Mouse (Mus musculus) liver, adult 2 months (tissue): Measurements from ENCODE around the gene Dcaf8. TPM values are rescaled to one million over a fixed set of nuclear protein-coding genes. Genes with fewer than 3 reads are reported as not detected.

Experiments
- DNase-seq: peaks from one replicate; pipeline ENCODE4 v3.0.0-alpha.2; 2011; ENCODE audit warnings: low read depth, low spot score; ENCODE audit errors: extremely low read depth
- H3K27ac ChIP-seq: fragments of 200-500 bp; replicated peaks from 2 replicates; pipeline ENCODE4 v1.5.1; 2012; ENCODE audit warnings: low read depth, mild to moderate bottlenecking, control low read depth, inconsistent platforms, low read length; ENCODE audit not compliant: insufficient read depth
- H3K27me3 ChIP-seq: fragments of 200-500 bp; 2 replicates; pipeline ENCODE4 v1.6.1; 2012; ENCODE audit warnings: mild to moderate bottlenecking, moderate library complexity, low read length, inconsistent platforms; ENCODE audit not compliant: control insufficient read depth, insufficient read depth
- H3K36me3 ChIP-seq: fragments of 200-500 bp; 2 replicates; pipeline ENCODE4 v1.6.1; 2012; ENCODE audit warnings: low read length, inconsistent platforms; ENCODE audit not compliant: control insufficient read depth, insufficient read depth
- H3K4me1 ChIP-seq: fragments of 200-500 bp; 2 replicates; pipeline ENCODE4 v1.6.1; 2011; ENCODE audit warnings: low read length; ENCODE audit not compliant: control insufficient read depth, insufficient read depth
- H3K4me3 ChIP-seq: fragments of 200-500 bp; 2 replicates; pipeline ENCODE4 v1.5.1; 2011; ENCODE audit warnings: low read depth, mild to moderate bottlenecking, control low read depth, low read length, moderate library complexity; ENCODE audit not compliant: insufficient read depth
- H3K79me2 ChIP-seq: fragments of 200-500 bp; 2 replicates; pipeline ENCODE4 v1.6.1; 2012; ENCODE audit warnings: inconsistent platforms, mild to moderate bottlenecking, low read length, moderate library complexity; ENCODE audit not compliant: control insufficient read depth, insufficient read depth
- H3K9ac ChIP-seq: fragments of 200-500 bp; 2 replicates; pipeline ENCODE4 v1.6.1; 2012; ENCODE audit warnings: low read depth, mild to moderate bottlenecking, control low read depth, inconsistent platforms, low read length
- CTCF ChIP-seq: fragments of 200-500 bp; IDR thresholded peaks from 2 replicates; pipeline ENCODE4 v1.5.1; 2011; ENCODE audit warnings: low read depth, low read length, control low read depth
- POLR2A ChIP-seq: fragments of 200-500 bp; IDR thresholded peaks from 2 replicates; pipeline ENCODE4 v1.6.1; 2011; ENCODE audit warnings: low read length, control low read depth; ENCODE audit not compliant: insufficient read depth; ENCODE audit errors: extremely low read depth
- WGBS: fragments of 180-500 bp; shearing (Covaris S2); methylation state at CpG from one replicate; pipeline ENCODE4 v1.1.7; 2018; 5-methylcytosine and 5-hydroxymethylcytosine counted together
- polyA plus RNA-seq: library from polyadenylated mRNA; depleted of rRNA; stranded (reverse); fragments of >200 nt; gene quantifications from 2 replicates; pipeline ENCODE4 v1.2.3, GENCODE M21; 2012
- total RNA-seq: library from RNA; depleted of rRNA; stranded (reverse); fragments of >200 nt; gene quantifications from 2 replicates; pipeline ENCODE4 v1.2.3, GENCODE M21; 2014

Dcaf8 gene
- total and polyA plus RNA-seq, 2 experiments = 54.1 to 92.7 TPM

DNA sequence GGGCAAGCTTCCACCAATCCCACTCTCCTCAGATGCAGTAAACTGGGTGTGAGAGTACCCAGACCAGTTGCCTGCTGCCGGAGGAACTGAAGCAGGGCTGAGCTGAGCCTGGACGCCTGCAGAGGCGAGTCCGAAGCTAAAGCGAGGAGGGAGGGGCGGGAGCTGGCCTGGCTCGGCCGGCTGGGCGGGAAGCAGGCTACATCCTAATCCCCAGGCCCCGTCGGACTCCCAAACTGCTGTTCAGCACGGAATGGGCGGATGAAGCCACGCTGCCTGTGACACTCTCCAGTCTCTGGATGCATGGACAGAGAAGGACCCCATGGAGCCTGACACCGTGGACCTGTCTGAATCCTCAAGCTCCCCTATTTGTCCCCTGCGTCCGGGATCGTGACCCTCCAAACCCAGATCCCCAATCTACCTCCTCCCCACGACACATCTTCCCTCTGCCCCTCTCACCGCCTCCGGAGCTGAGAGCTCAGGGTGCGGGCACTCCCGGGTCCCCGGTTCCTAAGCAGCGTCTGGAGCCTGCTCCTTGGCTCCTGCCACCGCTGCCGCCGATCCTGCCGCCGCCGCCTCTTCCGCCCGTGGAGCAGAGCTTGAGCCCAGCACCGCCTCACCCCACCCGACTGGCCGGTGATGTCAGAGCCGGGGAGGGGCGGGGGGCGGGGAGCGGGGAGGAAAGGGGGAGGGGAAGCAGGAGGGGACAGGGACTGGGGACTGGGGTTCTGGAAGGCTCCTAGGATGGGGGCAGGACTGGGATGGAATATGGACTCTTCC lies 58.4 kb downstream of the Dcaf8 start, which contains the start of gene Pea15a:
Gene Pea15a, minus strand, starts transcription at position 664 of the 777 bp plus-strand sequence.
- H3K27ac ChIP-seq = peak within 1 kb of the TSS; percentile 34
- no peaks in the 10 kb centered on the region for H3K36me3 ChIP-seq
- H3K79me2 ChIP-seq = no peaks in the 10 kb centered on the region
- no peaks in the 10 kb centered on the region for H3K27me3 ChIP-seq
- 1% methylated on average over 39 of the region's 40 CpGs for WGBS
- peak; percentile 22 for DNase-seq
- peak within 1 kb of the TSS; percentile 68 for H3K4me3 ChIP-seq
- H3K9ac ChIP-seq = peak within 1 kb of the TSS; percentile 81
- H3K4me1 ChIP-seq = peaks cover 11% of the 10 kb centered on the region; the same call in 1 of the 2 replicates
- TF ChIP-seq CTCF (no peak), POLR2A (0 out of 2 replicates have a peak, but pooled peaks have one; percentile 44)

DNA sequence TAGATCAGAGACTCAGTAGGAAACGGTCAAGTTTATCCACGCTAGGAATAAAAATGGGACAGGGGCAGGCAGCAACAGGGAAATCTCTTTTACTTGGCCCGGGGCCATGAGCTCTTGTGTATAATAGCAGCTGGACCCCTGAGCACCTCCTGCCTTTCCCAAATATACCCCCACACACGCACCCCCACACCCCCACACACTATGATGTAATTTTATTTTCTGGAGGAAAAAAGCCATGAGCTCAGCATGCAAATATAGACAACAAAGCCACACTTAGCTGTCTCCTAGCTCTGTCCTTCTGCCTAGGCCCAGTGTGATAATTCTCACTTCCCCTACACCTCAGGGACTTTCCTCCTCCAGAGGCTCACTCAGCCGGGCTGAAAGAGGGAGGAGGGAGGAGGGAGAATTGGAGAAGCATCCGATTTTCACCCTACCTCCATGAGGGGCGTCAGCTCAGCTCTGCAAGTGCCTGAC lies 59.3 kb downstream of the Dcaf8 start:
- no peak for TF ChIP-seq POLR2A
- no peak for TF ChIP-seq CTCF
- Histone ChIP-seq H3K36me3 (no peaks in the 10 kb centered on the region), H3K27ac (0 out of 2 replicates have a peak overlapping the region, but pooled peaks have one; percentile 22), H3K27me3 (no peaks in the 10 kb centered on the region), H3K4me1 (peaks cover 8% of the 10 kb centered on the region; the same call in 1 of the 2 replicates), H3K4me3 (no peak overlapping the region), H3K79me2 (no peaks in the 10 kb centered on the region), H3K9ac (no peak overlapping the region)
- no peak for DNase-seq
- WGBS = 36% methylated on average over 7 of the region's 7 CpGs

DNA sequence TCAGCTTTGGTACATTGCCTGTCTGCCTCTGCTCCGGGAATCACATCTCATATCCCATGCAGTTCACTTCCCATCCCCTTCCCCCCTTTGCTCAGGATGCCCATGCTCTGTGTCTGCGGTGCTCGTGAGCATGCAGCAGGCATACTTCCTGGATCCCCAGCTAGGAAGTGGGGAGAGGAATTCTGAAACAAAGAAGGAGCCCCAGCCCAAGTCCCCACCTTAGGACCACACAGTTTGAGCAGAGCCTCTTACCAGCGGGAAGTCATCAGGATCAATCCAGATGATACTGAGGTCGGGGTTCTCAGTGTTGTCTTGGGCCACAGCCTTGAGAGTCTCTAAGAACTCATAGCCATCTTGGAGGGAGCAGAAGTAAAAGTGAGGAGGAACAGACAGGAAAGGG lies 64.9 kb downstream of the Dcaf8 start:
- no peak overlapping the region for H3K27ac ChIP-seq
- no peak overlapping the region for H3K4me3 ChIP-seq
- no peak for DNase-seq
- H3K4me1 ChIP-seq = 0 out of 2 replicates have a peak, but pooled peaks cover 5% of the 10 kb centered on the region
- H3K79me2 ChIP-seq = no peaks in the 10 kb centered on the region
- no peaks in the 10 kb centered on the region for H3K36me3 ChIP-seq
- no peak overlapping the region for H3K9ac ChIP-seq
- TF ChIP-seq POLR2A (no peak), CTCF (no peak)
- no peaks in the 10 kb centered on the region for H3K27me3 ChIP-seq
- WGBS = 79% methylated on average over 5 of the region's 5 CpGs

DNA sequence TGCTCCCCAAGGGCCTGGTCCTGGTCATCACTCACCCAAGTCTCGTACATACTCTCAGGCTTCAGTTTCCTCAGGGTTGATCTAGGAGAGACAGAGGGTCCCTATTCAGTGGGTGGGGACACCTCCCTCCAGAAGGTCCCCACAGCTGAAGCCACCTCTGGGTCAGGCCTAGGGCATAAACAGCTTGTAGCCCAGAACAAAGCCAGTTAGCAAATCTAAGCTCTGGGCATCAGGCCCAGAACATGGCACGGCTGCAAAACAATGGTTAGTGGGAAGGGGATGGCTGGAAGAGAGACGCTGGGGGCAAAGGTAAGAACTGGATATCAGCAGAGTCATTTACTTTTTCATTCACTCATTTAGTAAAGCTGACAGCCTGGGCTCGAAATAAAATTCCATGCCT lies 65.9 kb downstream of the Dcaf8 start:
- Histone ChIP-seq H3K79me2 (no peaks in the 10 kb centered on the region), H3K27me3 (no peaks in the 10 kb centered on the region), H3K27ac (no peak overlapping the region), H3K4me1 (0 out of 2 replicates have a peak, but pooled peaks cover 5% of the 10 kb centered on the region), H3K9ac (no peak overlapping the region), H3K4me3 (no peak overlapping the region), H3K36me3 (no peaks in the 10 kb centered on the region)
- no peak for DNase-seq
- TF ChIP-seq POLR2A (no peak), CTCF (no peak)
- WGBS = 61% methylated on average over 4 of the region's 4 CpGs

DNA sequence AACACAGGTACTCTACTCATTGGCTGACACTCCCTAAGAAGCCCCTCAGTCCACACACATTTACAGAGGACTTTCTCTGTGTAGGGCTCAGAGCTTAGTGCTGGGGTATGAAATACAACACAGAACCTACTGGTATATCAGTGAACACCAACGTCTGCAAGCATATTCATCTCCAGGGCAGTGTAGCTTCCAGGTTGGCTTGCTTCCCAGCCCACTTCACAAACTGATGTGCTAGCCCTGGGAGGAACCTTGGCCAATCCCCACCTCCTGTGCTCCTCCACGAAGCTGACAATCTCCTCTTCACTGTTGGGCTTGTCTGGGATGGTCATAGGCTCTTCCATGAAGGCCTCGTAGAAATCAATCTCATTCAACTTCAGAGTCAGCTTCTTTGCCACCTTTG lies 66.9 kb downstream of the Dcaf8 start:
- H3K4me3 ChIP-seq = no peak overlapping the region
- TF ChIP-seq POLR2A (no peak), CTCF (no peak)
- DNase-seq = no peak
- WGBS = 47% methylated on average over 3 of the region's 3 CpGs
- H3K79me2 ChIP-seq = no peaks in the 10 kb centered on the region
- H3K4me1 ChIP-seq = 0 out of 2 replicates have a peak, but pooled peaks cover 5% of the 10 kb centered on the region
- H3K27me3 ChIP-seq = no peaks in the 10 kb centered on the region
- H3K36me3 ChIP-seq = no peaks in the 10 kb centered on the region
- H3K27ac ChIP-seq = no peak overlapping the region
- H3K9ac ChIP-seq = no peak overlapping the region

DNA sequence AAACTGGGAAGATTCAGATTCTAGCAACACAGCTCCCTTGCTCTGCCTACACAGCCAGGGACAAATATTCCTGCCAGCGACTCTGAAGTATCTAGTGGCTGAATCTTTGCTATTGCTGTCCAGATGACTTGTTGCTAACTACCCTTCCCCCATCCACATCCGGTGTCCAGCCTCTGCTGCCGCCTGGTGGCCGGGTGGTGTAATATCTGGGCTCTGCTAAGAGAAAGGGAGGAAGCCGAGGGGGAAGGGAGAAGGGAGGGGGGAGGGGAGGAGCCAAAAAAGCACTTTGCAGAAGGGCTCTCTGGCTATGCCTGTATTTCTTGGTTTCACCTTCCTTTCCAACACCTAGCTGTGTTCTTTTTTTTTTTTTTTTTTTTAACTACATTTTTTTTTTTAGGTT lies 69.3 kb downstream of the Dcaf8 start:
- peak; percentile 79 for DNase-seq
- Histone ChIP-seq H3K79me2 (no peaks in the 10 kb centered on the region), H3K27ac (peak overlapping the region; percentile 47), H3K27me3 (no peaks in the 10 kb centered on the region), H3K4me3 (peak overlapping the region; percentile 24; the same call in 1 of the 2 replicates), H3K9ac (peak overlapping the region; percentile 39), H3K36me3 (no peaks in the 10 kb centered on the region), H3K4me1 (0 out of 2 replicates have a peak, but pooled peaks cover 5% of the 10 kb centered on the region)
- TF ChIP-seq CTCF (peak; percentile 97), POLR2A (no peak)
- WGBS = 2% methylated on average over 5 of the region's 5 CpGs
